Mouse (Mus musculus): ENCODE measurements around the gene Gbx1.
A peak's percentile ranks its signal among the peaks of the same experiment; 100 is the strongest.

DNA sequence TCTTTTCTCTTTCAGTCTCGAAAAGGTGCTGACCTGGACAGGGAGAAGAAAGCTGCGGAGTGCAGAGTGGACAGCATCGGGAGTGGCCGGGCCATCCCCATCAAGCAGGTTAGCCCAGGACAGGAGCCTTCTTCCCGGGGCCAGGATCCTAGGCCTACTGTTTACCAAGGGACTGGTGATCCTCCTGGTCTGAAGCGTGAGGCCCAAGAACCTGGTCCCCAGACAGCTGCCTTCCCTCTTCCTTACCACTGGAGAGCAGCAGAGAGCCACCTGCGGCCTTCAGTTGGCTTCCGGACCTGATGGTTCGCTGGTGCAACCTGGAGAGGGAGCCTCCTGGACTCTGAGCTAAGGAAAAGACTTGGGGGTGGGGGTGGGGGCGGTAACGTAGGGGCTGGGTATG lies 43.7 kb downstream of the Gbx1 start:
- TF ChIP-seq CTCF (IDR thresholded peaks at IDR 0.05; ENCODE audit: low read depth) (peak; percentile 86), EP300 (IDR thresholded peaks at IDR 0.05; ENCODE audit: low read depth) (no peak)
